Mouse (Mus musculus) retina, embryonic 14.5 days (tissue): ENCODE results near the gene Cfap61.
"Not testable (repeated sequence)": the region's sequence is repeated elsewhere in the genome, so short reads cannot be mapped to it uniquely, and the experiment has no call there.

Experiments used
- DNase-seq: peaks from one replicate; pipeline ENCODE4 v3.0.0-alpha.2; 2015; ENCODE audit warnings: low spot score

Gene Cfap61

GRCm38 (mm10) chr2:145934339-145935231 is at the start of gene Cfap61, which contains the start of gene Crnkl1:
TSS of gene Cfap61 (plus strand) at chr2:145934784.
TSS of gene Crnkl1 (minus strand) at chr2:145935014.
- peak; percentile 96 for DNase-seq

GRCm38 (mm10) chr2:145884913-145885785 is 49.4 kb upstream of the Cfap61 start:
- DNase-seq: no peak

- DNase-seq: no peak
Measured at GRCm38 (mm10) chr2:145887937-145888765, 46.4 kb upstream of the Cfap61 start.

- DNase-seq: no peak
Measured at GRCm38 (mm10) chr2:145888766-145889480, 45.7 kb upstream of the Cfap61 start.

- DNase-seq: no peak
Measured at GRCm38 (mm10) chr2:145890571-145890970, 44.0 kb upstream of the Cfap61 start.

GRCm38 (mm10) chr2:145893756-145894155 is 40.8 kb upstream of the Cfap61 start:
- no peak for DNase-seq

GRCm38 (mm10) chr2:145898106-145898505 is 36.5 kb upstream of the Cfap61 start:
- peak; percentile 20 for DNase-seq

GRCm38 (mm10) chr2:145900318-145900717 is 34.3 kb upstream of the Cfap61 start:
- not testable (repeated sequence) for DNase-seq

- DNase-seq: no peak
Measured at GRCm38 (mm10) chr2:145901861-145902260, 32.7 kb upstream of the Cfap61 start, which contains the start of gene Naa20. TSS of gene Naa20 (plus strand) at chr2:145902099.

- DNase-seq: peak; percentile 94
Measured at GRCm38 (mm10) chr2:145903061-145903901, 31.3 kb upstream of the Cfap61 start.

- DNase-seq: no peak
Measured at GRCm38 (mm10) chr2:145903983-145904616, 30.5 kb upstream of the Cfap61 start.

GRCm38 (mm10) chr2:145905156-145905555 is 29.4 kb upstream of the Cfap61 start:
- DNase-seq: no peak

GRCm38 (mm10) chr2:145905884-145906283 is 28.7 kb upstream of the Cfap61 start:
- not testable (repeated sequence) for DNase-seq

- DNase-seq: no peak
Measured at GRCm38 (mm10) chr2:145920941-145921650, 13.5 kb upstream of the Cfap61 start.

- DNase-seq: no peak
Measured at GRCm38 (mm10) chr2:145936975-145937374, 2.4 kb downstream of the Cfap61 start.

GRCm38 (mm10) chr2:145941403-145941802 is 6.8 kb downstream of the Cfap61 start:
- DNase-seq: no peak

- no peak for DNase-seq
Measured at GRCm38 (mm10) chr2:145944286-145944685, 9.7 kb downstream of the Cfap61 start.

GRCm38 (mm10) chr2:145948402-145948954 is 13.9 kb downstream of the Cfap61 start:
- peak; percentile 37 for DNase-seq
